Mouse (Mus musculus) C3H10T1/2 (cell line): ENCODE results near the gene Ifna4. TPM values are rescaled to one million over a fixed set of nuclear protein-coding genes. Genes with fewer than 3 reads are reported as not detected.

Source experiments
- polyA plus RNA-seq, 2 experiments: library from polyadenylated mRNA; unstranded; fragments of >200 nt; fragmentation: generic; extraction: Trizol; gene quantifications; one replicate each; pipeline ENCODE4 v1.2.1; 2012; ENCODE audit warnings: missing spikeins in 2 of 2

Gene Ifna4
- polyA plus RNA-seq: not detected

DNA sequence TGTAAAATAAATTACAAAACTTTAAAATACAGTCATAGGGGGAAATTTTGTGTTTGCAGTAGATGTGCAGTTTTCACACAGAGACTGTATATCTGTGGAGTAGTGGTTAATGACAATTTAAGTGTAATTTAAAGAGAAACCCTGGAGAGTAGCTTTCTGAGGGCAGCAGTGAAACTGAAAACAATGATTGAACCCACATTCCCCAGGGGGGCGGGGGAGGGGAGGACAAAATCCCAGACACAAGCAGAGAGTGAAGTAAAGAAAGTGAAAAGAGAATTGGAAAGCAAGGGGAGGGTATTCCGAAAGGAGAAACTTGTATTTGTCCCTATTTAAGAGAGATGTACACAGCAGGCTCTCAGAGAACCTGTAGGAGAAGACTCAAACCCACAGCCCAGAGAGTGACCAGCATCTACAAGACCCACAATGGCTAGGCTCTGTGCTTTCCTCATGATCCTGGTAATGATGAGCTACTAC is at the start of gene Ifna4:
Gene Ifna4 (plus strand): TSS at position 424 of the 474 bp plus-strand sequence.

DNA sequence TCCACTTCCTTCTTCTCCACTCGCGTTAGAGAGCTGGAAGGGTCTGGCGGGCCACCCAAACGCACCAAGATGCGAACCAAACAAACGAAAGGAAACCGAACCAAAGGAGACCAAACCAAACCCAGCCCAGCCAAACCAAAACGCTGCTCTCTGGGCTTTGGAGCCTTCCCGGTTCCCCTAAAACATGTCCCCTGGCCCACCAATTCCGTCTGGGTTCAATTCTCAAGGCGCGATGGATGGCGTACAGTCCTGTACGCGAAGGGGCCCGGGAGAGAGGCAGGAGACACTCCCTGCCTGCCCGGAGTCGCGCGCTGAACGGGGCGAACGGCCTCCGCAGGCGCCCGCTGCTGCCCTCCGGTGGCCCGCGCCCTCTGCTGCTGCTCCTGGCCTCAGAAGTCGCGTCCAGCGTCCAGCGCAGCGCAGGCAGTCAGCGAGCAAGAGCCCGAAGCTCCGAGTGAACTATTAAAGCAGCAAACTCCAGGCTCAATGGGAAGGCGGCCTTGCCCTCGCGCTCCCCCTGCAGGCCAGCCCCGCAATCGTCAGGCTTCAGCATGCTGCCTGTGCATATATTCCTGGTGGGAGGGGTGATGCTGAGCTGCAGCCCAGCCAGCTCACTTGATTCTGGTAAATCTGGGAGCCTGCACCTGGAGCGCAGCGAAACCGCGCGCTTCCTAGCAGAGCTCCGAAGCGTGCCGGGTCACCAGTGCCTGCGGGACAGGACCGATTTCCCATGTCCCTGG is 47.6 kb upstream of the Ifna4 start, which contains the start of gene Gm13275:
Gene Gm13275 (plus strand): TSS at position 552 of the 740 bp plus-strand sequence.

DNA sequence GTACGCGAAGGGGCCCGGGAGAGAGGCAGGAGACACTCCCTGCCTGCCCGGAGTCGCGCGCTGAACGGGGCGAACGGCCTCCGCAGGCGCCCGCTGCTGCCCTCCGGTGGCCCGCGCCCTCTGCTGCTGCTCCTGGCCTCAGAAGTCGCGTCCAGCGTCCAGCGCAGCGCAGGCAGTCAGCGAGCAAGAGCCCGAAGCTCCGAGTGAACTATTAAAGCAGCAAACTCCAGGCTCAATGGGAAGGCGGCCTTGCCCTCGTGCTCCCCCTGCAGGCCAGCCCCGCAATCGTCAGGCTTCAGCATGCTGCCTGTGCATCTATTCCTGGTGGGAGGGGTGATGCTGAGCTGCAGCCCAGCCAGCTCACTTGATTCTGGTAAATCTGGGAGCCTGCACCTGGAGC is 44.6 kb upstream of the Ifna4 start, which contains the start of gene Gm13279:
Gene Gm13279 (plus strand): TSS at position 301 of the 400 bp plus-strand sequence.

DNA sequence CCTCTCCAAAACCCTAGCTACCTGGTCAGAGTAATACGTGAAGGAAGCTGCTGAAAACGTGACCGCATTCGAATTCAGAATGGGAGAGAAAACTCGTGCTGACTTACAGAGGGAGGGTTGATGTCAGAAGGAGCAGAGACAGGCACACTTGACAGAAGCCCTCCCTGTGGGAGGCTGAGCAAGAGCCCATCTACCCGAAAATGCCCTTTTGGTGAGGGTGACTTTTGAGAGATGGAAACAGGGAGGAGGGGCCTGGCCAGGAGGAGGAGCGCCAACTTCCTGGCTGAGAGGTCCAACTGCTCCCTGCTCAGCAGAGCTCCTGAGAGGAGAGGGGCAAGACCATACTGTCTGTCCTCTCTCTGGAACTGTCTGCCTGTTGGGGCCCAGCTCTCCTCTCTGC is 42.3 kb upstream of the Ifna4 start, which contains the start of gene Gm13285:
Gene Gm13285 (plus strand): TSS at position 301 of the 400 bp plus-strand sequence.

DNA sequence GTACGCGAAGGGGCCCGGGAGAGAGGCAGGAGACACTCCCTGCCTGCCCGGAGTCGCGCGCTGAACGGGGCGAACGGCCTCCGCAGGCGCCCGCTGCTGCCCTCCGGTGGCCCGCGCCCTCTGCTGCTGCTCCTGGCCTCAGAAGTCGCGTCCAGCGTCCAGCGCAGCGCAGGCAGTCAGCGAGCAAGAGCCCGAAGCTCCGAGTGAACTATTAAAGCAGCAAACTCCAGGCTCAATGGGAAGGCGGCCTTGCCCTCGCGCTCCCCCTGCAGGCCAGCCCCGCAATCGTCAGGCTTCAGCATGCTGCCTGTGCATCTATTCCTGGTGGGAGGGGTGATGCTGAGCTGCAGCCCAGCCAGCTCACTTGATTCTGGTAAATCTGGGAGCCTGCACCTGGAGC is 38.7 kb upstream of the Ifna4 start, which contains the start of gene Gm13287:
Gene Gm13287 (plus strand): TSS at position 301 of the 400 bp plus-strand sequence.

DNA sequence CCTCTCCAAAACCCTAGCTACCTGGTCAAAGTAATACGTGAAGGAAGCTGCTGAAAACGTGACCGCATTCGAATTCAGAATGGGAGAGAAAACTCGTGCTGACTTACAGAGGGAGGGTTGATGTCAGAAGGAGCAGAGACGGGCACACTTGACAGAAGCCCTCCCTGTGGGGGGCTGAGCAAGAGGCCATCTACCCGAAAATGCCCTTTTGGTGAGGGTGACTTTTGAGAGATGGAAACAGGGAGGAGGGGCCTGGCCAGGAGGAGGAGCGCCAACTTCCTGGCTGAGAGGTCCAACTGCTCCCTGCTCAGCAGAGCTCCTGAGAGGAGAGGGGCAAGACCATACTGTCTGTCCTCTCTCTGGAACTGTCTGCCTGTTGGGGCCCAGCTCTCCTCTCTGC is 36.4 kb upstream of the Ifna4 start, which contains the start of gene Gm13288:
Gene Gm13288 (plus strand): TSS at position 301 of the 400 bp plus-strand sequence.

DNA sequence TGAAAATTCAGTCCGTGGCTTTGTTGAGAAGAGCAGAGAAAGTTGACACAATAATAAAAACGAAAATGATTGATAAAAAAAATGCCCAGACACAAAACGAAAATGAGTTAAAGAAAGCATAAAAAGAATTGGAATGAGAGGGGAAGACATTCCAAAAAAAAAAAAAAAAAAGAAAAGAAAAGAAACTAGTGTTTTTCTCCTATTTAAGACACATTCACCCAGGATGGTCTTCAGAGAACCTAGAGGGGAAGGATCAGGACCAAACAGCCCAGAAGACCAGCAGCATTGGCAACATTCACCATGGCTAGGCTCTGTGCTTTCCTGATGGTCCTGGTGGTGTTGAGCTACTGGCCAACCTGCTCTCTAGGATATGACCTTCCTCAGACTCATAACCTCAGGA is 25.7 kb upstream of the Ifna4 start, which contains the start of gene Ifna7:
Gene Ifna7 (plus strand): TSS at position 301 of the 400 bp plus-strand sequence.

DNA sequence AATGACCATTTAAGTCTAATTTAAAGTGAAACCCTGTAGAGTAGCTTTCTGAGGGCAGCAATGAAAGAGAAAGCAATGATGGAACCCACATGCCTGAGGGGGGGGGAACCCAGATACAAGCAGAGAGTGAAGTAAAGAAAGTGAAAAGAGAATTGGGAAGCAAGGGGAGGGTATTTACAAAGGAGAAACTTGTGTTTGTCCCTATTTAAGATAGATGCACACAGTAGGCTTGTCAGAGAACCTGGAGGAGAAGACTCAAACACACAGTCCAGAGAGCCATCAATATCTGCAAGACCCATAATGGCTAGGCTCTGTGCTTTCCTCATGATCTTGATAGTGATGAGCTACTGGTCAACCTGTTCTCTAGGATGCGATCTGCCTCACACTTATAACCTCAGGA is 22.0 kb upstream of the Ifna4 start, which contains the start of gene Ifna11:
Gene Ifna11 (plus strand): TSS at position 301 of the 400 bp plus-strand sequence.

DNA sequence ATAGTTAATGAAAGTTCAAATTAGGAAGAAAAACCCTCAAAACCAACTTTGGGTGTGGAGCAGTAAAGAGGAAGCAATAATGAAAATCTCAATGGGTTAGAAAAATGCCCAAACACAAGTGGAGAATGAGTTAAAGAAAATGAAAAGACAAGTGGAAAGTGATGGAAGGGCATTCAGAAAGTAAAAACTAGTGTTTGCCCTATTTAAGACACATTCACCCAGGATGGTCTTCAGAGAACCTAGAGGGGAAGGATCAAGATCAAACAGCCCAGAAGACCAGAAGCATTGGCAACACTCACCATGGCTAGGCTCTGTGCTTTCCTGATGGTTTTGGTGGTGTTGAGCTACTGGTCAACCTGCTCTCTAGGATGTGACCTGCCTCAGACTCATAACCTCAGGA is 14.5 kb upstream of the Ifna4 start, which contains the start of gene Ifna6:
Gene Ifna6 (plus strand): TSS at position 301 of the 400 bp plus-strand sequence.

DNA sequence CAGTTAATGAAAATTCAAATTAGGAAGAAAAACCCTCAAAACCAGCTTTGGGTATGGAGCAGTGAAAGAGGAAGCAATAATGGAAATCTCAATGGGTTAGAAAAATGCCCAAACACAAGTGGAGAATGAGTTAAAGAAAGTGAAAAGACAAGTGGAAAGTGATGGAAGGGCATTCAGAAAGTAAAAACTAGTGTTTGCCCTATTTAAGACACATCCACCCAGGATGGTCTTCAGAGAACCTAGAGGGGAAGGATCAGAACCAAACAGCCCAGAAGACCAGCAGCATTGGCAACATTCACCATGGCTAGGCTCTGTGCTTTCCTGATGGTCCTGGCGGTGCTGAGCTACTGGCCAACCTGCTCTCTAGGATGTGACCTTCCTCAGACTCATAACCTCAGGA is 6.4 kb upstream of the Ifna4 start, which contains the start of gene Ifna5:
Gene Ifna5 (plus strand): TSS at position 301 of the 400 bp plus-strand sequence.

DNA sequence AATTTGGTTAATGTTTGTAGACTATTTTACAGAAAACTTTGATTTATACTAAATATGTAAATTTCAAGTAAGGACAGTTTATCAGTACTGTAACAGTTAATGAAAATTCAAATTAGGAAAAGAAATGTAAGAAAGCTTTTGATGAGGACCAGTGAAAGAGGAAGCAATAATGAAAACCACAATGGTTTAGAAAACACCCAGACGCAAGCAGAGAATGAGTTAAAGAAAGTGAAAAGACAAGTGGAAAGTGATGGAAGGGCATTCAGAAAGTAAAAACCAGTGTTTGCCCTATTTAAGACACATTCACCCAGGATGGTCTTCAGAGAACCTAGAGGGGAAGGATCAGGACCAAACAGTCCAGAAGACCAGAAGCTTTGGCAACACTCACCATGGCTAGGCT is 8.0 kb downstream of the Ifna4 start, which contains the start of gene Ifna1:
Gene Ifna1 (plus strand): TSS at position 390 of the 400 bp plus-strand sequence.

DNA sequence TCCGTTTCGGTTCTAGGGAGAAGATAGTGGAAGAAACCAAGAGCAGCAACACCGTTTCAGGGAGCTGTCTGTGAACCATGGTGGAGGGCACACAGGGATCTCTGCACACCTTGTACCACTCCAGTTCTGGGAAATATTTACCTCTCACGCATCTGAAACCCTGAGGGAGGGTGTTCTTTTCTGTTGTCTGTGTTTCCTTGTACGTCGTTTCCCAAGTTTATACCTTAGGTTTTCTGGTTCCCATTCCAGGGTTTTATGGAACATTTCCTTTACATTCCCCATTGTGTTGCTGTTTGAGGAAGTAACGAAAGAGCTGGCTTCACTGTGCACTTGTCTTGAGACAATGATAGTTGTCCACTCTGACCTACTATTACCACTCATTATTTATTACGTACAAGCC is 38.4 kb downstream of the Ifna4 start, which contains the start of gene Ifne:
Gene Ifne (minus strand): TSS at position 101 of the 400 bp plus-strand sequence.

Other genes with a start within 250 kb of the Ifna4 start
- gene Ifna9, start 249.5 kb upstream of the Ifna4 start, polyA plus RNA-seq: not detected
- gene Ifna12, start 238.5 kb upstream of the Ifna4 start, polyA plus RNA-seq: not detected
- gene C87499, start 207.4 kb upstream of the Ifna4 start, polyA plus RNA-seq: not detected
- not detected for gene Ifna13, start 197.4 kb upstream of the Ifna4 start, polyA plus RNA-seq
- gene Ifna16, start 164.9 kb upstream of the Ifna4 start, polyA plus RNA-seq: not detected
- gene Ifna2, start 157.9 kb upstream of the Ifna4 start, polyA plus RNA-seq: not detected
- under 1 TPM in 1 of 2 experiments, not detected in 1; 0.05 TPM for gene Ifnab, start 150.5 kb upstream of the Ifna4 start, polyA plus RNA-seq
- 1 to 10 TPM in 1 of 2 experiments, under 1 TPM in 1; 0.08 to 1.1 TPM for gene Gm26566, start 120.1 kb upstream of the Ifna4 start, polyA plus RNA-seq
- 10 to 100 TPM in 1 of 2 experiments, 1 to 10 TPM in 1; 1.1 to 12.5 TPM for gene Klhl9, start 119.4 kb upstream of the Ifna4 start, polyA plus RNA-seq
- not detected for gene Gm13271, start 87.0 kb upstream of the Ifna4 start, polyA plus RNA-seq
- gene Gm13283, start 81.7 kb upstream of the Ifna4 start, polyA plus RNA-seq: not detected
- gene Gm13290, start 68.0 kb upstream of the Ifna4 start, polyA plus RNA-seq: 1 to 10 TPM; 1.2 to 3.1 TPM
- not detected for gene Gm13289, start 64.9 kb upstream of the Ifna4 start, polyA plus RNA-seq
- gene Gm13272, start 62.0 kb upstream of the Ifna4 start, polyA plus RNA-seq: under 1 TPM; 0.21 to 0.38 TPM
- gene Ifnz, start 59.7 kb upstream of the Ifna4 start, polyA plus RNA-seq: not detected
- gene Gm13276, start 56.2 kb upstream of the Ifna4 start, polyA plus RNA-seq: 1 to 10 TPM in 1 of 2 experiments, under 1 TPM in 1; 0.42 to 1.7 TPM
- not detected for gene Gm13277, start 53.2 kb upstream of the Ifna4 start, polyA plus RNA-seq
- gene Gm13278, start 50.3 kb upstream of the Ifna4 start, polyA plus RNA-seq: not detected
- gene Gm13275, start 47.4 kb upstream of the Ifna4 start, polyA plus RNA-seq: 1 to 10 TPM in 1 of 2 experiments, under 1 TPM in 1; 0.14 to 1.1 TPM
- gene Gm13279, start 44.5 kb upstream of the Ifna4 start, polyA plus RNA-seq: not detected
- not detected for gene Gm13285, start 42.2 kb upstream of the Ifna4 start, polyA plus RNA-seq
- gene Gm13287, start 38.6 kb upstream of the Ifna4 start, polyA plus RNA-seq: 1 to 10 TPM in 1 of 2 experiments, under 1 TPM in 1; 0.14 to 1.1 TPM
- gene Gm13288, start 36.3 kb upstream of the Ifna4 start, polyA plus RNA-seq: under 1 TPM; 0.05 to 0.50 TPM
- gene Ifna7, start 25.6 kb upstream of the Ifna4 start, polyA plus RNA-seq: not detected
- not detected for gene Ifna11, start 21.9 kb upstream of the Ifna4 start, polyA plus RNA-seq
- gene Ifna6, start 14.4 kb upstream of the Ifna4 start, polyA plus RNA-seq: not detected
- gene Ifna5, start 6.3 kb upstream of the Ifna4 start, polyA plus RNA-seq: not detected
- gene Ifna1, start 8.2 kb downstream of the Ifna4 start, polyA plus RNA-seq: not detected
- gene Ifne, start 38.3 kb downstream of the Ifna4 start, polyA plus RNA-seq: under 1 TPM in 1 of 2 experiments, not detected in 1; 0.08 TPM